Mouse (Mus musculus) layer of hippocampus, adult 18-20 months (tissue): ENCODE measurements around the gene Hist2h3c2. TPM values are rescaled to one million over a fixed set of nuclear protein-coding genes. Genes with fewer than 3 reads are reported as not detected.
"Not testable (repeated sequence)": the region's sequence is repeated elsewhere in the genome, so short reads cannot be mapped to it uniquely, and the experiment has no call there.

Experiments used
- DNase-seq, 2 experiments: peaks; one replicate each; pipeline ENCODE4 v3.0.0; 2022; ENCODE audit warnings: low spot score in 2 of 2
- total RNA-seq, 2 experiments: library from RNA; stranded (reverse); gene quantifications; 2 replicates each; pipeline ENCODE4 v1.2.3; 2021

The Hist2h3c2 gene
- total RNA-seq, 2 experiments from 2014 or later, result 7.7 to 11.1 TPM

DNA sequence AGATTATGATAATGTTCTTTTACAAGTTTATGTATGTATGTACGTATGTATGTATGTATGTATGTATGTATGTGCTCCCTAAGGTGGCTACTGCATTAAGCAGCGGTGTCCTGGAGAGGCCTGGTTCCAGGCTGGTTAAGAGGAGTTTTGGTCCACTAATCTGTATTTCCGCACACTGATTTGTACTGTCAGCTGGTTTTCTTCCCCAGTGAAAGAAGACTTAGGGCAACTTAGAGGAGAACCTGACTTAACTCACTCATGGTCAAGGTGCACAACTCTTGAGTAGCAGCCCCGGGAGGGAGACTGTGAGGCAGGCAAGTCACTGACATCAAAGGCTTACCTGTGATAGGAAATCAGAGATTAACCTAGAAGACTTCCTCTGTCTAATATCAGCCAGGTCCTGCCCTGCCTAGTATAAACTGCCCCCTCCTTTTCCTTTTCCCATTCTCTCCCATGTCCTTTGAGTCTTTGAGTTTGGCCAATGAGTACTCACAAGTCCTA, 2.0 kb downstream of the Hist2h3c2 start:
- no peak for DNase-seq

- no peak for DNase-seq
Measured at GRCm38 (mm10) chr3:96235836-96236235, 3.1 kb downstream of the Hist2h3c2 start.

- no peak for DNase-seq
Measured at GRCm38 (mm10) chr3:96234914-96235313, 4.0 kb downstream of the Hist2h3c2 start.

DNA sequence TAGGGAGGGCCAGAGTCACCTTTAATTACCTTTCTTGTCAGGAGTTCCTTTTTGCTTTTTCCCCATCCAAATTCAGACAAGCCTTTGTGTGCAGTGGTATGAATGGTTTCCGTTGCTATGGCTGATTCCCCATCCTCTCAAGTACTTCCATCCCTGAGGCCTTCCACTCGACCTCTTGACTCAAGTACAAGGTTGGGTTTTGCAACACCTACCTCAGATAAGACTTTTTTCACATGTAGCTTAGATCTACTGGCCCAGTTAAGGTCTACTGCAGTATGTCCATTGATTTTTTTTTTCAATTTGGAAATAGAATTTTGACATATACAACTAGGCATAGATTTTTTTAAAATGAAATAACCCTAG, 7.2 kb downstream of the Hist2h3c2 start:
- no peak for DNase-seq

- DNase-seq, result no peak
Measured at GRCm38 (mm10) chr3:96230910-96231757, 7.8 kb downstream of the Hist2h3c2 start.

GRCm38 (mm10) chr3:96230404-96230803, 8.5 kb downstream of the Hist2h3c2 start:
- DNase-seq, result no peak

DNA sequence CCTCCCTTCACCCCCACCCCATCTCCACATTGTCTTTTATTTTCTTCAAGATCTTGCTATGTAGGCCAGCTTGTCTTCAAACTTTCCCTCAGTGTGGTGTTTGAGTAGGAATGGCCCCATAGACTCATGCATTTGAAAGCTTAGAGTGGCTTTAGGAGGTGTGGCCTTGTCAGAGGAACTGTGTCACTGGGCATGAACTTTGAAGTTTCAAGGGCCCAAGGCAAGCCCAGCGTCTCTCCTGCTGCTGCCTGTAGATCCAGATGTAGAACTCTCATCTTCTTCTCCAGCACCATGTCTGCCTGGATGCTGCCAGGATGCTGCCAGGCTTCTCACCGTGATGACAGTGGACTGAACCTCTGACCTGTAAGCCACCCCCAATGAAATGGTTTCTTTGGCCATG, 10.1 kb downstream of the Hist2h3c2 start:
- DNase-seq, result no peak

DNA sequence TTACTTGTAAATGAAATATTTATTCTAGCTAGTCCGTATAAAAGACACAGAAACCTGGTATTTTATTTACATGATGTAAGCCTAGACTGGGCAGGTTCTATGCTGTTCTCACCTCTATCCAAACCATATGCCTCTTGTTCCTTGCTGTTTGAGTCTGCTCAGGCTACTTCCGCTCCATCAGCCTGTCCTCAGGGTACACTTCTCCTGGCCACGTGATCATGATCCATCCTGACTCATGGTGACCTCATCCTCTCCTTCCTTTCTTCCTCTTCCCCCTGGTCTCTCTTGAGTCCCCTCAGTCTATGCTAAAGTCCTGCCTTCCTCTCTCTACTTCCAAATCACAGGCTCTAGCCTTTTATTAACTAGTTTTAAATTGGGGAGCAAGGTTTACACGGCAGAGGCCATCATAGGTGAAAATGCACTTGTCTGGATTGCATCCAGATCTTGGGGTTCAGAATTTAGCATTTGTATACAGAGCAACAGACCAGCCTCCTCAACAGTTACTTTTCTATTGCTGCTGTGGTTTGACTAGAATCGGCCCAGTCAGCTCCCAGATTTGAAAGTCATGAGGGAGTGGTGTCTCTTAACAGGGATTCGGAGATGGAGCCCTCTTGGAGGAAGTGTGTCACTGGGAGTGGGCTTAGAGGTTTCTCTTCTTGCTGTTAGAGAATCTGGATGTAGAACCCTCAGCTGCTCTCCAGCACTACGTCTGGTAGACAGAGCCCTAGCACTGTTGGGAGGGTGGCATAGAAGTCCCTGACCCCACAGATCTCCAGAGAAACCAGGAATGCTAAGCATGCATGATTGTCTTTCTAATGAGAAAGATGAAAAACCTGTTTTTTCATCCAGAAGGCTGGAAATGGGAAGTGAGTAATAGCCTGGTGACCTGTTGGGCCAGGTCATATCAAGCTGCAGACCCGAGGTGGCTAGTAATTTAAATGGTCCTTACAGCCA, 12.0 kb downstream of the Hist2h3c2 start:
- no peak for DNase-seq

- DNase-seq, result no peak
Measured at GRCm38 (mm10) chr3:96225421-96225820, 13.5 kb downstream of the Hist2h3c2 start.

DNA sequence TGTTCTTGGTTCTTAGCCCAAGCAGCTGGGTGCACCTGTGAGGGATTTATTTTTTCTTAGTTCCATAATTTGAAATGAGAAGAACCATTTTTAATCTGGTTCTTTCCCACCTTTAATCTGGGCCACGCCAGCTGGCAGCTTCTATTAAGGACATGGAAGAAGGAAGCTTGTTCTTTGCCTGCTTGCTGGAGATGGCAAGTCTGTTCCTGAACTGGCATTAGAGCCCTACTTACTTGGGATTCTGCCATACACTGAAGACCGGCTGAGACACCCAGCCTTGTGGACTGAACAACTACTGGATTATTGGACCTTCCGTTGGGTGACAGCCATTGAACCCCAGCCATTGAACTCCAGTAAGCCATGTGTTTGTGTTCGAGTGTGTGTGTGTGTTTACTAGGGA, 16.2 kb downstream of the Hist2h3c2 start:
- no peak for DNase-seq

DNA sequence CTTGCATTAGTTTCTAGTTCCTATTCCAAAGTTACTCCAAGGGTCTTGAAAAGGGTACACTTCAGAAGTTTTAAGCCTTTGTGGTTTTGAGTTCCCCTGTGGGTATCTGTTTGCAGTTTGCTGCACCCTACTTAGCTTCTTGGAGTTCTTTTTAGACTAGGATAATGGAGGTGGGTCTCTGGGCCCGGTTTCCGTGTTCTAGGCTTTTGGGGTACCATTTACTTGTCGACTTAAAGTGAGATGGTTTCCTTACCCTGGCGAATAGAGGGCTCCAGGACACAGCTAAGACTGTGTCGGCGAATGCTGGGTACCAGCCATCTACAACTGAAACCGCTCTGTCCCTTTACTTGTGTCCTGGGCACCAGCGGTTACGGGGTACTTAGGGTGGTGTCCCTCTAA, 17.3 kb downstream of the Hist2h3c2 start:
- DNase-seq, result no peak

DNA sequence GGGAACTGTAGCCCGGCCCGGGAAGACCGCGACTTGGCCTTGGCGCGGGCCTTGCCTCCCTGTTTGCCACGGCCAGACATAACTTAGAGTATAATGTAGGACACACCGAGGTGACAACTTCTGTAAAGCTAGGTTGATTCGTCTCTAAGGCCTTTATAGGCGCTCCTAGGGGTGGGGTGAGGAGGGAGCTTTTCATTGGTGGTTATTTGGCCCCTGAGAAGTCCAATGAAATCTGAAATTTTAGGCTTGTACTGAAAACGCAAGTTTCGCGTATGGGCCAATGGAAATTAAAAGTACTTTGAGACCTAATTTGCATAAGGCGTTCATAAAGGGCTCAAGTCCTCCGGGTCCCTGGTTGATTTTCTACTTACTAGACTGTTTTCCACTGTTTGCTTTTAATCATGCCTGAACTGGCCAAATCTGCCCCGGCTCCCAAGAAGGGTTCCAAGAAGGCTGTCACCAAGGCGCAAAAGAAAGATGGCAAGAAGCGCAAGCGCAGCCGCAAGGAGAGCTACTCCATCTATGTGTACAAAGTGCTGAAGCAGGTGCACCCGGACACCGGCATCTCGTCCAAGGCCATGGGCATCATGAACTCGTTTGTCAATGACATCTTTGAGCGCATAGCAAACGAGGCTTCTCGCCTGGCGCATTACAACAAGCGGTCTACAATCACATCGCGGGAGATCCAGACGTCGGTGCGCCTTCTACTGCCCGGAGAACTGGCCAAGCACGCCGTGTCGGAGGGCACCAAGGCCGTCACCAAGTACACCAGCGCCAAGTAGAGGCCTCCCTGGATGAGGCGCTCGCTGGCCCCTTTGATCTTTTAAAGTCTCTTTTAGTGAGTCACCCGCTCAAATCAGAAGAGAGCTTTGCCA, 17.9 kb downstream of the Hist2h3c2 start, which contains the start of the genes Hist2h2ac and Hist2h2be:
Hist2h2ac (minus strand) TSS at position 116 of the 875 bp plus-strand sequence.
Hist2h2be (plus strand) TSS at position 355 of the 875 bp plus-strand sequence.
- peak; percentile 89 to 94 for DNase-seq

- DNase-seq, result not testable (repeated sequence)
Measured at GRCm38 (mm10) chr3:96220131-96220764, 18.7 kb downstream of the Hist2h3c2 start.

- peak; percentile 77 to 91 for DNase-seq
Measured at GRCm38 (mm10) chr3:96219661-96220130, 19.2 kb downstream of the Hist2h3c2 start, which contains the start of the genes Bola1 and Hist2h2ab. Gene Bola1 (minus strand): TSS chr3:96219709. Gene Hist2h2ab (plus strand): TSS chr3:96219865.

DNA sequence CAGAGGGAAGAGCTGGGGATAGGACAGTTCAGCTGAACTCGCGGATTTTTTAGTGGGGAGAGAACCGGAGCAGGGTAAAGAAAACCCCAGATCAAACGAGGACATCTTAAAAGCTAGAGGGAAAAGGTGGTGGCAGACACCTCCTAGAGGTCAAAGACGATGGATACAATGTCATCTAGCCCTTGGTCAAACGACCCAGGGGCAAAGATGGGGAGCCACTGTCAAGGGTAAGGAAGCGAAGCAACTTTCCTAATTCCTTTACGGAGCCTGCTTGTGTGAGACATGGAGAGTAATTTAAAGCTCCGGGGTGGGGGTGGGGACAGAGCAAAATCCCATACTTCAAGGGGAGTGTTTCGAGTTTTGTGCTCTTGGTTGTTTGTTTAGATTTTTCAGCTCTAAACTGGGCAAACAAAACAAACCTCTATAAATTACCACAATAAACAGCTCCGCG, 19.7 kb downstream of the Hist2h3c2 start:
- no peak for DNase-seq

DNA sequence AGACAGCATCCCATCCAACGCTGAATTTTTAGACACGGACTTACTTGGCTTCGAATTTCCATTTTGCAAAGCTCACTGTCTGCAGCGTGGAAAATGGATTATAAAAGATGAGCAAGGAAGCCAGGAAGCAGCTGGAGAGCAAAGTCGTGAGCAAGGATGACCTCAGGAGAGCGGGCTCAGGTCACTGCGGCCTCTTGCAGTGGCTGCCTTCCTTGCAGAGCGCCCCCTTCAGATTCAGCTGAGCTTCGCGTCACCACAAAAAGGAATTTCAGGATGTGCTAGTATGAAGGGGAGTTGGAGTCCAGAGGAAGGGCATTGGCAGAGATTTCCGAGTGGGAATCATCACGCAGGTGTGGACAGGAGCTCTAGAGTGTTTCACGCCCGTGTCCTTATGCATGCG, 29.7 kb downstream of the Hist2h3c2 start:
- DNase-seq, result no peak

- no peak for DNase-seq
Measured at GRCm38 (mm10) chr3:96207819-96208218, 31.1 kb downstream of the Hist2h3c2 start.

- no peak for DNase-seq
Measured at GRCm38 (mm10) chr3:96199731-96200130, 39.2 kb downstream of the Hist2h3c2 start.

DNA sequence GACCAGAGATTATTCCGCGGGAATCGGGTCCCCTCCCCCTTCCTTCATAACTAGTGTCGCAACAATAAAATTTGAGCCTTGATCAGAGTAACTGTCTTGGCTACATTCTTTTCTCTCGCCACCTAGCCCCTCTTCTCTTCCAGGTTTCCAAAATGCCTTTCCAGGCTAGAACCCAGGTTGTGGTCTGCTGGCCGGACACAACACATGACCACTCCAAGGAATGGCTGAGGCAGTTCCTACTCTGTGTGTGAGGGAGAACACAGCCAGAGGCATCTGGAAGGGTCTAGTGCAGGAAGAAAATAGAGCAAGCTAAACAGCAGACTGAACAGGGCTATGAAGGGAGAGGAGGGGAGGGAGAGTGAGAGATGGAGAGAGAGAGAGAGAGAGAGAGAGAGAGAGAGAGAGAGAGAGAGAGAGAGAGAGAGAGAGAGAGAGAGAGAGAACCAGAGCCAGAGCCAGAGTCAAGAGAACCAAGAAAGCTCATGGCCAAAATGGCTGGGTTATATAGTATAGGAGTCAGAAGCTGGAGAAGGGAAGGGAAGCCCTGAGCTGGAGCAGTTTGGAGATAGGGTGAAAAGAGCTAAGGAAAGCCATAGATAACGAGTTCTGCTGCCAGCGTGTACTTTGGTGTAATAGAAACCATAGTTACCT, 40.2 kb downstream of the Hist2h3c2 start:
- not testable (repeated sequence) for DNase-seq
